8 mouse cellular contexts compared by ENCODE assay signal in the genomic region with DNA sequence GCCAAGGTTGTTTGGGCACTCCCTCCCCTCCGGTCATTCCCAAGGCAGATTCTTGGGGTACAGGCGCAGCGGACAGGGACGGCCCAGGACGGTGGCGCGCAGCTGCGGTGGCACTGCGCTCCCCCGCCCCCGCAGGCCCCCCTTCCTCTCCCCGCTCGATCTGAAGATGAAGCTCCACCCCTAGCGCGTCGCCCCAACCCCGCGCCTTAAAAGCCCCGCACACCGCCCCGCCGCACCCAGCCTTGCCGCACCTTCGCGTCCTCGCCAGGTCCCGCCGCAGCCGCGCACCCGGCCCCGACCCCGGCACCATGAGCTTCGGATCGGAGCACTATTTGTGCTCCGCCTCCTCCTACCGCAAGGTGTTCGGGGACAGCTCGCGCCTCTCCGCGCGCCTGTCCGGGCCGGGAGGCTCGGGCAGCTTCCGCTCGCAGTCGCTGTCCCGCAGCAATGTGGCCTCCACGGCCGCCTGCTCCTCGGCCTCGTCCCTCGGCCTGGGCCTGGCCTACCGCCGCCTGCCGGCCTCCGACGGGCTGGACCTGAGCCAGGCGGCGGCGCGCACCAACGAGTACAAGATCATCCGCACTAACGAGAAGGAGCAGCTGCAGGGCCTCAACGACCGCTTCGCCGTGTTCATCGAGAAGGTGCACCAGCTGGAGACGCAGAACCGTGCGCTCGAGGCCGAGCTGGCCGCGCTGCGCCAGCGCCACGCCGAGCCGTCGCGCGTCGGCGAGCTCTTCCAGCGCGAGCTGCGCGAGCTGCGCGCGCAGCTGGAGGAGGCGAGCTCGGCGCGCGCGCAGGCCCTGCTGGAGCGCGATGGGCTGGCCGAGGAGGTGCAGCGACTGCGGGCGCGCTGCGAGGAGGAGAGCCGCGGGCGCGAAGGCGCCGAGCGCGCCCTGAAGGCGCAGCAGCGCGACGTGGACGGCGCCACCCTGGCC. TPM values are rescaled to one million over a fixed set of nuclear protein-coding genes. Genes with fewer than 3 reads are reported as not detected.
DNase-seq lines count a peak whose midpoint lies in the region; ATAC-seq and TF ChIP-seq lines count a peak whose summit lies in the region.

Gene Ina (plus strand): TSS at position 252 of the 935 bp plus-strand sequence.
Gene Nt5c2 (minus strand): TSS at position 707 of the 935 bp plus-strand sequence.

- ATAC-seq in frontal cortex, adult (ENCODE audit: low TSS enrichment), result peak; percentile 68
- peak; percentile 69 for ATAC-seq in kidney, embryonic 16.5 days (ENCODE audit: low FRiP score, low TSS enrichment)

- peak within 1 kb of the TSS; percentile 51 for H3K4me3 ChIP-seq in kidney, embryonic 16.5 days (ENCODE audit: low read length)
- H3K4me3 ChIP-seq in olfactory bulb, adult 2 months (ENCODE audit: insufficient read depth, low read depth, low read length), result peak within 1 kb of the TSS; percentile 57

- H3K9me3 ChIP-seq in kidney, embryonic 16.5 days (ENCODE audit: low read length), result no peaks in the 10 kb centered on the region

- peak; percentile 79 for TF ChIP-seq POLR2A in olfactory bulb, adult 2 months (IDR thresholded peaks at IDR 0.05; ENCODE audit: insufficient read depth, low read depth, low read length)

- peaks cover 15% of the 10 kb centered on the region for H3K4me1 ChIP-seq in kidney, embryonic 16.5 days (ENCODE audit: insufficient read depth, low read length)
- peaks cover 23% of the 10 kb centered on the region for H3K4me1 ChIP-seq in olfactory bulb, adult 2 months (ENCODE audit: control insufficient read depth, insufficient read depth, low read length)

- H3K27me3 ChIP-seq in kidney, embryonic 16.5 days (ENCODE audit: insufficient read depth, low read length), result peaks cover 62% of the 10 kb centered on the region

- no peak within 1 kb of the TSS for H3K9ac ChIP-seq in kidney, embryonic 16.5 days (replicated peaks; ENCODE audit: low read length)

- TF ChIP-seq CTCF in olfactory bulb, adult 2 months (IDR thresholded peaks at IDR 0.05; ENCODE audit: insufficient read depth, low read depth, low read length), result no peak

- peak; percentile 64 for DNase-seq in layer of hippocampus, adult 11-12 months (ENCODE audit: low spot score)
- DNase-seq in layer of hippocampus, adult 9-10 months (ENCODE audit: low spot score), result no peak
- DNase-seq in cerebellum, adult 9-10 months, result peak; percentile 84
- peak; percentile 39 for DNase-seq in liver
- peak; percentile 27 for DNase-seq in urinary bladder, adult 2 months (ENCODE audit: low spot score)

- H3K36me3 ChIP-seq in kidney, embryonic 16.5 days (ENCODE audit: insufficient read depth, low read length), result no peaks in the 10 kb centered on the region

- no peak within 1 kb of the TSS for H3K27ac ChIP-seq in kidney, embryonic 16.5 days (ENCODE audit: low read length)
- peak within 1 kb of the TSS; percentile 97 for H3K27ac ChIP-seq in olfactory bulb, adult 2 months (ENCODE audit: insufficient read depth, low read depth, low read length)

- H3K4me2 ChIP-seq in kidney, embryonic 16.5 days (replicated peaks; ENCODE audit: low read depth, low read length), result peak within 1 kb of the TSS; percentile 79

- WGBS in kidney, embryonic 16.5 days, result under 1% methylated on average over 110 of the region's 124 CpGs
- under 1% methylated on average over 117 of the region's 124 CpGs for WGBS in olfactory bulb, adult 2 months

RNA-seq across cellular contexts. Expression of gene Ina, which starts in this region (rescaled TPM):
- 0.71 and 2.1 TPM in 2 replicates for polyA plus RNA-seq in kidney, embryonic 16.5 days (2015; fragmentation: Nextera tagmentation; extraction: Ambion mirVana)
- not detected in 2 replicates for polyA plus RNA-seq in olfactory bulb, adult 2 months (2012; ENCODE audit: insufficient read depth, insufficient read length, low replicate concordance, missing spikeins)
- 0.03 and 0.10 TPM in 2 replicates for polyA plus RNA-seq in urinary bladder, adult 2 months (2012; rRNA removed)

RNA-seq across cellular contexts. Expression of gene Nt5c2, which starts in this region (rescaled TPM):
- 77.5 and 89.4 TPM in 2 replicates for polyA plus RNA-seq in kidney, embryonic 16.5 days (2015; fragmentation: Nextera tagmentation; extraction: Ambion mirVana)
- polyA plus RNA-seq in olfactory bulb, adult 2 months (2012; ENCODE audit: insufficient read depth, insufficient read length, low replicate concordance, missing spikeins), result not detected in 2 replicates
- polyA plus RNA-seq in urinary bladder, adult 2 months (2012; rRNA removed), result 34.1 and 36.3 TPM in 2 replicates
